Mouse (Mus musculus) heart, adult 11 months (tissue): ENCODE results near the gene Plekha7.

Experiments
- DNase-seq: peaks from one replicate; pipeline ENCODE4 v3.0.0; 2022

Gene Plekha7

GRCm38 (mm10) chr7:116123597-116123985, 184.6 kb downstream of the Plekha7 start:
- DNase-seq = no peak

- no peak for DNase-seq
These were observed 185.1 kb downstream of the Plekha7 start for GRCm38 (mm10) chr7:116122981-116123596.

DNA sequence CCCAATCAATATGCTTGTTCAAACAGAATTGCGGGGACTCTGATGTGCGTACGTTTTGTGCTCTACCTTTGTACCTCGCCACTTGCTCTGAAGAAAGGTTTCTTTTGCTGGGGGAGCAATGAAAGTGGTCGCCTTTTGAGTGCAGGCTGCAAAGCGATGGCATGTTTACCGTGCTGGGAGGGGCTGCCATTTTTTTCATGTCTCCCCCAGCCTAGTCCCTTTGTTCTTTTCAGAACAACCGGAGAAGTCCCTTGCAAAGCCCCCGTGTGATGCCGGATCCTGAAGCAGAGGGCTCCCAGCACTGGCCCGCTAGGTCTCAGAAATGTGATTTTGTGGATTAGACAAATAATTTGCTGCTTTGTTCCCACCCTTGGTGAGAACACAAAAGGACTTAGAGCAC, 187.0 kb downstream of the Plekha7 start:
- peak; percentile 80 for DNase-seq

- DNase-seq = peak; percentile 74
These were observed 187.4 kb downstream of the Plekha7 start for GRCm38 (mm10) chr7:116120737-116121136.

GRCm38 (mm10) chr7:116119306-116119857, 188.8 kb downstream of the Plekha7 start:
- peak; percentile 54 for DNase-seq

DNA sequence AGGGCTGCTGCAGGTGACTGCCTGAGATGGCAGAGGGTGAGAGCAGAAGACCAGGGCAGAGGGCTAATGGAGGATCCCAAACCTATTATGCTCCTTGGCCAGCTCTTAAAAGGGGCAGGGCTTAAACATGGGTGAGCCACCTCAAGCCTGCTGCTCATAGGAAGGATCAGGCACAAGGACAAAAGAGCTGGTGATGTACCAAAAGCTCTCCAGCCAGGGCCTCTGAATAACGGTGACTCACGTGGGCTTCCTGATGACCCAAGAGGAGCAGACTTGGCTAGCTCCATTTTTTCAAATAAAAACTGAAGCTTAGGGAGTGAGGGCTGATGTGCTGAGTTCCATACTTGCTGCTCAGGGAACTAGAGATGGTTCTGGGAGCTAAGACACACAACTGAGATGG, 192.2 kb downstream of the Plekha7 start:
- peak; percentile 83 for DNase-seq

GRCm38 (mm10) chr7:116115216-116115930, 192.8 kb downstream of the Plekha7 start:
- DNase-seq = peak; percentile 78

DNA sequence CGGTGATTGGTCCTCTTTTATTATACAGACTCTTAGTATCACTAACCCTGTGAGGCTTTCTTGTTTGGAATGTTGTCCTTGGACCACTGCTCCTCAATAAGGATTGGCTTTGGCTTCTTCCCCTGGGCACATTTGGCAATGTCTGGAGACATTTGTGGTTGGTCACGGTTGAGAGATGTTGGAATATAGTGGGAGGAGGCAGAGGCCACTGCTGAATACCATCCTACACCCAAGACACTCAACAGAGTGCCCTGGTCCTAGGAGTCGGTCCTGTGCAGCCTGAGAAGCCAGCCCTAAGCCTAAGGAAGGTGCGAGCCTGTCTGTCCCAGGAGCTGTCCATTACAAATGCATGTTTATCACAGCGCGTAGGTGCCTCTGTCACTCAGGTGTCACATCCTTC, 196.6 kb downstream of the Plekha7 start:
- peak; percentile 68 for DNase-seq

DNA sequence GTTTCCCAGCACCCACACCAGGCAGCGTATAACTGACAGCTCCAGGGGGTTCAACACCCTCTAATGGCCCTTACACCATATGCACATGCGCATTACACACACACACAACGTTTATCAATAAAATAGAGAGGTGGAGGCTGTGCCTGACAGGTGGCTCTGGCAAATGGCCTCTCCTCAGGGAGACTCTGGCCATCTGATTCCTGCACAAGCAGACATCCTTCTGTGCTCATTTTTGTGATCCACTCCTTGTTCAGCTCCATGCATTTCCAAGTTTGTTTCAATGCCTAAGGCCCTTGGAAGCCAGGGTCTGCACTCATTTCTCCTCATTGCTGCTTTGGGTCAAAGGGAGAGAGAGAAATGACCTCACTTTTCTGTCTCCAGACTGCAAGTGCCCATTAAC, 197.5 kb downstream of the Plekha7 start:
- peak; percentile 64 for DNase-seq

DNA sequence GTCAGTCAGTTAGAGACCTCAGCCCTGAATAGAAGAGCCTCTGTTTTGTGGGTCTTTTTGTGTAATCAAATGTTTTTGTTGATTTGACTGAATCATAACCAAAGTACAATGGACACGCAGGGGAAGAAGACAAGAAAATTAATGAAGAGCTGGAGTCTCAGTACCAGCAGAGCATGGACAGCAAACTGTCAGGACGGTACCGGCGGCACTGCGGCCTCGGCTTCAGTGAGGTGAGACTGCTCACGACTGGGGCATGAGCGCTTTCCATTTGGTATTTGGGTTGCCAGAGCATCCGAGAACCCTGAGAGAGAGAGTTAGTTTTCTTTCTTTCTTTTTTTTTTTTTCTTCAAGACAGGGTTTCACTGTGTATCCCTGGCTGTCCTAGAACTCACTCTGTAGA, 205.1 kb downstream of the Plekha7 start:
- DNase-seq = peak; percentile 70

DNA sequence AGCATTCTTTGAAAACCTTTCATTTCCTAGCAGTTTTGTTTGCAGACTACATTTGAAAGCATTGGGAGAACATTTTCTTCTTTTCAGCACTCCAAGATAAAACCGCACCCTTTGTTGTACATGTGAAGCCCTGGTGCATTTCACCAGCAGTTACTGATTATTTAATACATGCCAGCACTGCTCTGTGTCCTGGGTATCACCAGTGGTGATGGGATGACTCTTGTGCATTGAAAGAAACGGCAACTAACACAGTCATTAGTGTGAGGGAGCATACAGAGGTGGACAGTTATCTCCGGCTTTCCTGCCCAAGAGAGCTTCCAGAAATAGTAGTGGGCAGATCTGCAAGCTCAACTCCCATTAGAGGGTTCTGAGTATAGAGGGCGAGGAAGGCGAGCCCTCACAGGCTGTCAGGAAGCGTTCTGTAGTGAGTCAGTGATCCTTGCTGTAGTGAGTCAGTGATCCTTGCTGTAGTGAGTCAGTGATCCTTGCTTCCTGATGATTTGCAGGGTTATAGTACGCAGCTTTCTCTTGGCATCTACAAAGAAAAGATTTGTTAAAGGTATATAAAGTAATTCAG, 208.1 kb downstream of the Plekha7 start:
- peak; percentile 93 for DNase-seq

GRCm38 (mm10) chr7:116093466-116093850, 214.7 kb downstream of the Plekha7 start:
- no peak for DNase-seq

DNA sequence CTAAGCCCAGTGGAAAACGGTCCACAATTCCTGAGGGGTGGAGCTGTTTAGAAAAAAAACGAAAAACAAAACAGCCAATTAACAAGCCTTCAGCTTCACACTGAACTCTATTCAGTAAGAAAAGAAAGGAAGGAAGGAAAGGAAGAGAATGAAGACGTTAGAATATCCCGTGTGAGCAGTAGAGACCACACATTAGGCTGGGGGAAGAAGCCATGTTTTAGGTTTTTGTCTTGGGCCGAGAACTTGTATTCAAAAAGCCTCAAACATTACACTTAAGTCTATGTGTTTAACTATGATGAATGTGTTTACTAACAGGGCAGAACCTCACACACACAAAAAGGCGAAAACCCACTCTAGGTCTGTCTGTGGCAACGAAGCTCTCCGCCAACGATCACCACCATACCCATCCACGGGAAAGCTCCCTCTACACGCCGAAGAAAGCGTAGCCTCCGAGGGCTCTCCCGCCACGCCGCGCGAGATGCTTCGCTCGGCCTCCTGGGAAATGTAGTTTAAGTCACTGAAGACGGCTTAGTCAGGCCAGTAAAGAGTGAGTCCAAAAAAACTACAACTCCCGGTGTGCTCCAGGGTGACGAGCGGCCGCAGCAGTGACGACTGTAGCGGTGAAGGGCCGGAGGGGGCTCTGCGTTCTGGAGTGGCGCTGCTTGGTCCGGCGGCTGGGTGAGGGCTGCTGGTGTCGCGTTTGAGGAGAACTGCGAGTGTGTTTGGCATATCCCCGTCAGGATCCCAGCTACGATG, 215.3 kb downstream of the Plekha7 start:
- peak; percentile 100 for DNase-seq

- peak; percentile 4 for DNase-seq
These were observed 223.8 kb downstream of the Plekha7 start, which contains the start of gene Gm4353 for GRCm38 (mm10) chr7:116084366-116084765. Gene Gm4353, minus strand, starts transcription at chr7:116084635.
